Mouse (Mus musculus) regulatory T cell (primary cell): ENCODE results near the gene Thsd4.
"Not testable (repeated sequence)": the region's sequence is repeated elsewhere in the genome, so short reads cannot be mapped to it uniquely, and the experiment has no call there.

Experiments used
- in situ Hi-C: fragments of 300-600 bp; cut with MboI, MseI; formaldehyde crosslinking; loops from one replicate; pipeline ENCODE4 v1.15.1; 2025; ENCODE audit warnings: high pct_unique_total_duplicates

Gene Thsd4

GRCm38 (mm10) chr9:60309786-60310711, 211.8 kb downstream of the Thsd4 start:
- in situ Hi-C loops, result no loop called here

GRCm38 (mm10) chr9:60308182-60308581, 213.7 kb downstream of the Thsd4 start:
- in situ Hi-C loops, result no loop called here

GRCm38 (mm10) chr9:60307469-60307868, 214.4 kb downstream of the Thsd4 start:
- in situ Hi-C loops, result no loop called here

- in situ Hi-C loops, result no loop called here
Measured at GRCm38 (mm10) chr9:60306241-60306640, 215.6 kb downstream of the Thsd4 start.

GRCm38 (mm10) chr9:60305204-60305840, 216.5 kb downstream of the Thsd4 start:
- in situ Hi-C loops, result no loop called here

- in situ Hi-C loops, result no loop called here
Measured at GRCm38 (mm10) chr9:60296276-60296675, 225.6 kb downstream of the Thsd4 start.

GRCm38 (mm10) chr9:60295199-60295598, 226.6 kb downstream of the Thsd4 start:
- in situ Hi-C loops, result no loop called here

GRCm38 (mm10) chr9:60293129-60293528, 228.7 kb downstream of the Thsd4 start:
- in situ Hi-C loops, result no loop called here

- in situ Hi-C loops, result no loop called here
Measured at GRCm38 (mm10) chr9:60290780-60291179, 231.1 kb downstream of the Thsd4 start.

- in situ Hi-C loops, result no loop called here
Measured at GRCm38 (mm10) chr9:60288789-60289188, 233.1 kb downstream of the Thsd4 start.

- in situ Hi-C loops, result no loop called here
Measured at GRCm38 (mm10) chr9:60286390-60286789, 235.5 kb downstream of the Thsd4 start.

- in situ Hi-C loops, result no loop called here
Measured at GRCm38 (mm10) chr9:60285047-60285462, 236.8 kb downstream of the Thsd4 start.

GRCm38 (mm10) chr9:60284318-60284717, 237.5 kb downstream of the Thsd4 start:
- in situ Hi-C loops, result loop anchor here (5.0 kb wide), 1 partner anchor 87 kb away; no protein-coding TSS in a partner anchor

- in situ Hi-C loops, result loop anchor here (5.0 kb wide), 1 partner anchor 86 kb away; no protein-coding TSS in a partner anchor
Measured at GRCm38 (mm10) chr9:60283546-60283945, 238.3 kb downstream of the Thsd4 start.

- in situ Hi-C loops, result loop anchor here (5.0 kb wide), 1 partner anchor 84 kb away; no protein-coding TSS in a partner anchor
Measured at GRCm38 (mm10) chr9:60281281-60281680, 240.6 kb downstream of the Thsd4 start.

- in situ Hi-C loops, result loop anchor here (5.0 kb wide), 1 partner anchor 83 kb away; no protein-coding TSS in a partner anchor
Measured at GRCm38 (mm10) chr9:60280786-60281185, 241.1 kb downstream of the Thsd4 start.

- in situ Hi-C loops, result no loop called here
Measured at GRCm38 (mm10) chr9:60279556-60279955, 242.3 kb downstream of the Thsd4 start.

- in situ Hi-C loops, result no loop called here
Measured at GRCm38 (mm10) chr9:60276351-60276750, 245.5 kb downstream of the Thsd4 start.

GRCm38 (mm10) chr9:60275410-60276159, 246.3 kb downstream of the Thsd4 start:
- in situ Hi-C loops, result no loop called here

GRCm38 (mm10) chr9:60274503-60274902, 247.3 kb downstream of the Thsd4 start:
- in situ Hi-C loops, result no loop called here

GRCm38 (mm10) chr9:60272345-60272744, 249.5 kb downstream of the Thsd4 start:
- in situ Hi-C loops, result not testable (repeated sequence)

GRCm38 (mm10) chr9:60271940-60272339, 249.9 kb downstream of the Thsd4 start:
- in situ Hi-C loops, result no loop called here
